Mouse (Mus musculus) right cerebral cortex, postnatal 4 days (tissue): ENCODE data around the gene Dnah8.

Experiments used
- DNase-seq: peaks from one replicate; pipeline ENCODE4 v3.0.0-alpha.2; 2022

Gene Dnah8

DNA sequence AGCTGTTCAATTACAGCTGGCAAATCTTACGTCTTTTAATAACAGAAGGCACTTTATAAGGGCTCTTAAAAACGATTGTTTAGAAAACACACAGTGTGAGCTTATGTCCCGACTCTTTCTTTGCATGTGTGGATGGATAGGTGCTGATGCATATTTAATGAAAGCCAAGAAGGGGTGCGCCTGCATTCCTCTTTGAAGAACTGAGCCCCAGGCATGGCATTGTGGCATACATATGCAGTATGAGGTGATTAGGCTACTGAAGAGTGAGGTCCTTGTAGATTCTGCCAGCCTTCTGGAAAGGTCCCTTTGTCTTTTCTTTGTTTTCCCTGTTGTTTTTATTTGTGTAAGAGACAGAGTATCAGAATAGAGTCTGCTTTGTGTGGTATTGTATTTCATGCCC, 48.4 kb downstream of the Dnah8 start:
- DNase-seq, result no peak

GRCm38 (mm10) chr17:30673023-30673422, 48.9 kb downstream of the Dnah8 start:
- no peak for DNase-seq

GRCm38 (mm10) chr17:30675021-30675740, 51.0 kb downstream of the Dnah8 start:
- DNase-seq, result no peak

- DNase-seq, result no peak
Observed at GRCm38 (mm10) chr17:30678523-30678922, 54.4 kb downstream of the Dnah8 start.

DNA sequence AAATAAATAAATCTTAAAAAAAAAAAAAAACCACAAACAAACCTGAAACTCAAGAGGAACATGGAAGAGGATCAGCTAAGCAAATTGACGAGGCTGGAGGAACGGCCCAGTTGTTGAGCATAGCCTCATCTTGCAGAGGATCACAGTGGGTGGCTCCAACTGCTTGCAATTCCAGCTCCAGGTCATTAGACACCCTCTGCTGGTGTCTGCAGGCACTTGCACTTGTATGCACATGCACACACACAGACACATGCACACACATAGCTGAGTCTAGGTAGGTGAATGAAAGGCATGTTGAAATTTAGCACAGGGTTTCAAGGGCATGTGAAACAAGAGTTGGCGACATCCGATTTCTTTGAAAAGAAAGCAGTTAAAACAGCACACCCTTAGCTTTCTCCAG, 55.5 kb downstream of the Dnah8 start:
- no peak for DNase-seq

DNA sequence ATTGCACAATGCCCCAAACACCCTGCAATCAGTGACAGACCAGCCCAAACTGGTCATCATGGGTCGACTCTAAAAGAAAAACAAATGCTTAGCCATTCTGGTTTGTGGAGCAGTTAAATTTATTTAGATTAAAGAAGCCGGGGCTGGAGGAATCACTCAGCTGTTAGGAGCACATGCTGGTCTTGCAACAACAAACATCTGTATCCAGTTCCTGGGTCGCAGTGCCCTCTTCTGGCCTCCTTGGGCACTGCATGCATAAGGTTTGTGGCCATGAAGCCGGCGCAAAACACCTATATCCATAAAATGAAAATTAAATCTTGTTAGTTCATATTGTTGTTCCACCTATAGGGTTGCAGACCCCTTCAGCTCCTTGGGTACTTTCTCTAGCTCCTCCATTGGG, 57.5 kb downstream of the Dnah8 start:
- peak; percentile 54 for DNase-seq

DNA sequence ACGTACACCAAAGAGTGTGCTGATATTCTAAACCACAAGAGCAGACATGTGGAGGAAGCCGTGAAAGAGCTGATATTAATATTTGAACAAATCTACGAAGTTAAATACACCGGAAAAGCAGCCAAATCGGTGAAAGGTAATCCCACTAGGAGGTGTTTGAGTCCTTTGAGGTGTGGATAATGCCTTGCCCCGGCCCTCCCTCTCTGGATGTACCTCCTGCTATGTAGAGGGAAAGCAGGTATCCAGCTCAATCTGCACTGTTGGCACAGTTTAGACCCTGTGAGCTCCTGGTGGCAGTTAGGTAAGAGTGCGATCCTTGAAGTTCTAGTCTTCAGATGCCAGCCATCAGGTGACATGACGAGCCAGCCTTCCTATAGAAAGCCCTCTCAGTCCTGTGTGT, 66.0 kb downstream of the Dnah8 start:
- no peak for DNase-seq

GRCm38 (mm10) chr17:30691481-30691880, 67.3 kb downstream of the Dnah8 start:
- no peak for DNase-seq

DNA sequence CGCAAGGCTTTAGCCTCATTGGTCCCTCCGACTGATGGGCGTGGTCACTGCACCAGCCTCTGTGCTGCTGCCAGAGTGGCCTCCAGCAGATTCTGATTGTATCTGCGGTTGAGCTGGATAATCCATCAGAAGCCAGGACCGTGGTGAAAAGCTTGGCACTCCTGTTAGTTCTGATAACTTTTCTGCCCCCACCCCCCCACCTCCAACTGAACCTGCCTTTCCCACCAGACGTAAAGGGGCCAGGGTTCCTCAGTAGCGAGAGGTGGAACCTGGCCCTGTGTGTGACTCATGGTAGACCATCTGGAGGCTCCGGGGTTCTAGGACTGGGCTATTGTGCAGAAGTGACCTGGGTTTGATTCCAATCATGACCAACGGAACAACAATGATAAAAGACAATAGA, 70.1 kb downstream of the Dnah8 start:
- no peak for DNase-seq

DNA sequence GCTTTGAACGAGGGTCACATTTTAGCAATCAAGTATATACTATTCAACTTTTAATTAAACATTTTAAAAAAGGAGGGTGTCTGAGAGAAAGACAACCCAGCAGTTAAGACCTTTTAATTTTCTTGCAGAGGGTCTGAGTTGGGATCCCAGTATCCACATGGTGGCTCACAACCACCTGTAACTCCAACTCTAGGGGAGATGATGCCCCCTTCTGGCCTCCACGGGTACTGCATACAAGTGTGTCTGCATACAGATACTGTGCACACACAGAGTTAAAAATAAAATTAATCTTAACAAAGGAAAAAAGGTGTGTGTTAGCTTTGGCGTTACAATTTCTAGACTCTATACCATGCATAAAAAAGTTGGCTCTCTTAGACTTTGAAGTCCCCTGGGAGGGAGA, 90.6 kb downstream of the Dnah8 start:
- DNase-seq, result no peak

DNA sequence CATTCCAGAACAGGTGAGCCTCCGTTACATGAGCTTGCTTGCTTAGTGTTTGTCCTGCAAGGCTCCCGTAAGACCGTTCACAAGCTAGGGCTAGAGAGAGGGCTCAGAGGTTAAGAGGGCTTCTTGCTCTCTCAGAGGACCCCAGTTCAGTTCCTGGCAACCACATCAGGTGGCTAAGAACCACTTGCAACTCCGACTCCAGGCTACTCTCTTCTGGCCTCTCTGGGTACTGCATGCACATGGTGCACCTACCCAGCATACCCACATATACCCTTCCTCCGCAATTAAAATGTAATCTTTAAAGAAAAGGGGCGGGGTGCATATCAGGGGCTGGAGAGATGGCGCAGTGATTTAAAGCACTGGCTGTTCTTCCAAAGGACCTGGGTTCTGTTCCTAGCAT, 94.0 kb downstream of the Dnah8 start:
- no peak for DNase-seq

DNA sequence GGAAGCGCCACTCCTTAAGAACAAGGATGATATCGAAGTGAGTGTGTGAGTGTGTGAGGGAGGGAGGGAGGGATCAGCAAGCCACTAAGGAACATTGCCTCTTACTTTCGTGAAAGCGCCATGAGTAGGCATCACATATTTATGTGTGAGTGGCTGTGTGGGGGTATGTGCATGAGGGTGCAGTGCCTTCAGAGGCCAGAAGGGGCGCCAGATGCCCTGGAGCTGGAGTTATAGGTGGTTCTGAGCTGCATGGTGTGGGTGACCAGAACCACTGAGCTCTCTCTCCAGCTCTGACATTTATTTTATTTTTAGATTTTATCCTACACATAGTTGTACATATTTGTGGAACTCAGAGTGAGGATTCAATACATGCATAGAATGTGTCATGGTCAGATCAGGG, 94.9 kb downstream of the Dnah8 start:
- no peak for DNase-seq

GRCm38 (mm10) chr17:30727788-30728187, 103.6 kb downstream of the Dnah8 start:
- no peak for DNase-seq

- no peak for DNase-seq
Observed at GRCm38 (mm10) chr17:30732736-30733135, 108.6 kb downstream of the Dnah8 start.

DNA sequence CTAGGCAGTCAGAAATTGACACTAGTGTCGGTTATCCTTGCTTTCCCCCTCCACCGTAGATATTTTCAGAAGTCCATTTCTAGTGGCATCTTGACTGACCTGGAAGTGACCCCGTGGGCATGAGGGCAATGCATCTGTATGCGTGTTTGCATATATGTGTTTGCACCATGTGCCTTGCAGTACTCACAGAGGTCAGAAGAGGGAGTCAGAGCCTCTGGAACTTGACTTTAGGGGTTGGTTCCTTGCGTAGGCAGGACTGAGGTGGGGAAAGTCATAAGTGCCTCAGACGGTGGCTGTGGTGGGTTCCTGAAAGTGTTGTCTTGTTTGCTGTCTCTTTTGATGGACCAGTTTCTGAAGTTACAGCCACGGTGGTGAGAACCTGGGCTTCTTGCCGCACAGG, 110.6 kb downstream of the Dnah8 start:
- DNase-seq, result no peak

GRCm38 (mm10) chr17:30735454-30735853, 111.3 kb downstream of the Dnah8 start:
- DNase-seq, result no peak

GRCm38 (mm10) chr17:30737797-30738196, 113.6 kb downstream of the Dnah8 start:
- DNase-seq, result peak; percentile 61

DNA sequence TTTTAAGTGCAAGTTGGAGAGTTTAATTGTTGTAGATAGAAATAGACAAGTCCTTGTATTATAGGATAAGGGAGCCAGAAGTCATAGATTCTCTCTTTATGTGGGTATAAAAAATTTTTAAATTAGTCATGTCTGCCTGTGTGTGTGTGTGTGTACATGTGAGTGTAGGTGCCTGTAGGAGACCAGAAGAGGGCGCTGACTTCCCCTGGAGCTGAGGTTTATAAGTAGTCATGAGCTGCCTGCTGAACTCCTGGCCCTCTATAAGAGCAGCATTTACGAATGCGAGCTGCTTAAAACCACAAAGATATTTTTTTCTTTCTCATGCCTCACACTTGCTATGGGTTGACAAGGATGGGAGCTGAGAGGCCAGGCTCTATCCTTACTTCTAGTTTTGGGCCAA, 115.6 kb downstream of the Dnah8 start:
- DNase-seq, result no peak

DNA sequence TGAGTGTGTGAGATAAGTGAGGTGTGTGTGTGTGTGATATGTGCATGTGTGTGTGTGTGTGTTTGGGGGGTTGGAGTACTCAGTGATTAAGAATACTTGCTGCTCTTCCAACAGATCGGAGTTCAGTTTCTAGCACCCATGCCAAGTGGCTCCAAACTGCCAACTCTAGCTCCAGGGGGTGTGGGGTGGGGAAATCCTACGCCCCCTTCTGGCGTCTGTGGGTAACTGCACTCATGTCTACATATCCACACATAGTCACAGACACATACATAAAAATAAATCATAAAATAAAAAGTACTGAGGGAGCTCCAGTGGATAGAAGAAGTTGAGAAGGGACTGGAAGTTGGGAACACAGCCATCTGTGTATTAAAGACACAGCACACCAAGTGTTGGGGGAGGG, 119.8 kb downstream of the Dnah8 start:
- DNase-seq, result no peak

DNA sequence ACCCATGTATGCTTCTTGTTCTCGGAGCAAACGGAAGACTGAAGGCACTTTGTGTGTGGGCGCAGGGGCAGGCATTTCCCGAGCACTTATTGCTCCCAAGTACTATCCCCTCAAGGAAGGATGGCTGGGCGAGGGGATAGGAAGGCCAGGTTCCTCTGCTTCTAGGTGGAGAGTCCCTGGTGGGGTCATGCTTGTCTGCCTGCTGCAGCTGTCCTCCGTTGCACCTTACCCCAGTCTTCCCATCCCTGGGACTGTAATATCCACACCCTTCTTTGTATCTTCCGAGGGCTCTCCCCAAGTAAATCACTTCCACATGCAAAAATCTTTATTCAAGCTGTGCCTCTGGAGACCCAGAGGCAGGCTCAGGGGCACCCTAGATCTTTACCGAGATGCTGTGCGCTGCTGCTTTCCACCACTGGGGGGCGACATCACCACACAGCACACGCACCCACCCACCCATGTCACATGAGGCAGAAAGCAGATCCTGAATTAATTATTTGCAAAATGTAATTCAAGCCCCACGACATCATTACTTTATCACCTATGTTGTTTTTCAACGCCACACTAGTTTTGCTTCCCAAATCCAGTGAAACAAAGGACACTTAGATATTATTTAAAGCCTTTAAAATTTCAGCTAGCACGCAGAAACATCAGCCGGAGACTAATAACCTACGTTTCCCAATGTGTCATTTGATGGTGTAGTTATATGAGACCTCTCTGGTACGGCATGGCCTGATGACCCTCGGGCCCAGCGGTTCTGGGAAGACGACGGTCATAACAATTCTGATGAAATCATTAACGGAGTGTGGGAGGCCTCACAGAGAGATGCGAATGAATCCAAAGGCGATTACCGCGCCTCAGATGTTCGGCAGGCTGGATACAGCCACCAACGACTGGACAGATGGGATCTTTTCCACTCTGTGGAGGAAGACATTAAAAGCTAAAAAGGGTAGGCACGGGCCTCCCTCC, 122.2 kb downstream of the Dnah8 start:
- DNase-seq, result peak; percentile 92

DNA sequence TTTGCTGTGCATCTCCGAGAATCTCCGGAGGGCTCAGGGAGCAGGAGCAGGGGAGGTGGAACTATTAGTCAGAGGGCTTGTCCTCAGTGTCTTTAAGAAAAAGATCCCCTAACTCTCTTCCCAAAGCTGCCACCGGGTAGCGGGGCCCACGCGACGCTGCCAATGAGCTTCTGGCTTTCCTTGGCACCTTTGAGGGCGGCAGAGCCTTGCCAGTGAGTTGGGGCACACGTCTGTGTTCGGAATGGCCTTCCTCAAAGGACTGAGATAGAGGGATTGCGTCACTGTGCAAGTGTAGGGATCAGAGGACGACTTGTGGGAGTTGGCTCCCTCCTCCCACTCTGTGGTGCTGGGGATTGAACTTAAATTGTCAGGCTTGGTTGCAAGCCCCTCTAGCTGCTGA, 125.2 kb downstream of the Dnah8 start:
- DNase-seq, result no peak

DNA sequence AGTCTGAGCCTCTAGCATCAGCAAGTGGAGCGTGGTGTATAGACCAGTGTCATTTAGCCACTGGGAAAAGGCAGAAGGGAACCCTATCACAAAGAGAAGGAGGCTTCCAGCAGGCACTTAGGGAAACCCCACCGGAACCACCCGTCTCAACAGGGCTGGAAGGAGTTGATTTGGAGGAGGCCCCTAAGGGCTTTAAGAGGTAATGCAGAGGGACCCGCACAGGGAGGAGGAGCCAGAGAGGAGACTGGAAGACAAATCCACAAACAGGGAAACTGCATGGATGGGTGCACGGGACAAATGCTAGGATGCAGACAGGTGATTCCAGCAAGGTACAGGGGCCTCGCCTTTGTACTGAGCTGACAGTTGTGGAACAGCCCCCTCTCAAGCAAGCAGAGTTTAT, 126.1 kb downstream of the Dnah8 start:
- no peak for DNase-seq

GRCm38 (mm10) chr17:30752370-30752818, 128.2 kb downstream of the Dnah8 start:
- DNase-seq, result peak; percentile 64

DNA sequence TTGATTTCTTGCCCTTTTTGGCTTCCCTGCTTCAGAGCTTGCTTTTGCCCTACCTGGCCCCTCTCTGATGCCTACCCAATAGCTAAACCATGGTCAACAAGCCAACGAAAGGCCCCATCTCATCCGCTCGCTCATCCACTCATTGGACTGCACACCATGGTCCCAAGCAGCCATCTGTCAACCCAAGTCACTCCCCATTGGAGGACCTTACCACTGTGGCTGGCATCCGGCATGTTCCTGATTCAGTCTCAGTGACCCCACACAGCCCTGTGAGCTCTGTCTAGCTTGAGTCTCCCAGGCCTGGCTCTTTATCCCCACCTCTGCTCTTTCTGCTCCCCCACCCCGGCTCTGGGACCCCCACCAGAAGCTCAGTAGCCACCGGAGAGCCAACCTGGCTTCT, 129.0 kb downstream of the Dnah8 start:
- no peak for DNase-seq
